Mouse (Mus musculus) subcutaneous adipose tissue, adult 2 months (tissue): ENCODE results near the gene Coq8a. TPM values are rescaled to one million over a fixed set of nuclear protein-coding genes. Genes with fewer than 3 reads are reported as not detected.

Experiments
- polyA plus RNA-seq: library from polyadenylated mRNA; depleted of rRNA; stranded (reverse); fragments of >200 nt; gene quantifications from 2 replicates; pipeline ENCODE4 v1.2.3, GENCODE M21; 2012; ENCODE audit warnings: low replicate concordance; rRNA removed

Coq8a gene
- 45.6 and 76.1 TPM in 2 replicates for polyA plus RNA-seq

GRCm38 (mm10) chr1:180198959-180199714, at the start of gene Coq8a:
Gene Coq8a, minus strand, starts transcription at chr1:180199602.

Other genes with a start within 250 kb of the Coq8a start
- gene Cdc42bpa, start 239.1 kb downstream of the Coq8a start, polyA plus RNA-seq = 22.8 and 23.4 TPM in 2 replicates
- 106 and 145 TPM in 2 replicates for gene Psen2, start 63.8 kb upstream of the Coq8a start, polyA plus RNA-seq
- 27.3 and 31.6 TPM in 2 replicates for gene Itpkb, start 130.9 kb upstream of the Coq8a start, polyA plus RNA-seq